Mouse (Mus musculus) hindlimb bud, embryonic 11.5 days (tissue): ENCODE data around the gene Fndc1.

Source experiments
- DNase-seq: peaks from one replicate; pipeline ENCODE4 v3.0.0-alpha.2; 2012; ENCODE audit warnings: low read depth, low spot score; ENCODE audit errors: extremely low spot score

Gene Fndc1

DNA sequence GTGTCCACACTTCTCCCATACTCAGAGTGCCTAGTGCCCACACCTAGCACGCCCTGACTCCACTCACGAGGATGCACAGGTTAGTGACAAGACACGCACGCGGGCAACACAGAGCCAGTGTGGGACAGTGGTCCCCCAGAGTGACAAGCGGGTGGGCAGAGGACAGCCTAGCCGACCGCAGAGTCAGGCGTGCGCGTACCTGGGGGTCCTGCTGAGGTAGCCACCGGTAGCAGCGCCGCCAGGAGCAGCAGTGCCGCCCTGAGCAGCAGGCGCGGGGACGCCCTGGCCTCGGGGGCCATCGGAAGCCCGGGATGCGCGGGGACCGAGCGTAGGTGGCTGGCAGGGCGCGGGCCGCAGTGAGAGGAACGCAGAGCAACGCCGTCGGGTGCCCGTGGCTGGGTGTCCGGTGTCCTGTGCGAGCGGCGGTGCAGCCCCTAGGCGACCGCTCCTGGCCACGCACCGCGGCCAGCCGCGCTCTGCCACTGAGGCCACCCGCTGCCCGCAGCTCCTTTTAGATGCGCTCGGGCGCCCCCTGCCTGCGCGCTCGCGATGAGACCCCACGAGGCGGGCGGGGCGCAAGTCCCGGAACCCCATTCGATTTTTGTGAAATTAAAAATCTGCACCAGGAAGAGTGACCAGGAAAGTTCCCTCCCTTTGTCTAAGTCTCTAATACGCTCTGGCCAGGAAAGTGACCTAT is at the start of gene Fndc1:
TSS of gene Fndc1 (minus strand) at position 484 of the 697 bp plus-strand sequence.
- DNase-seq = no peak

DNA sequence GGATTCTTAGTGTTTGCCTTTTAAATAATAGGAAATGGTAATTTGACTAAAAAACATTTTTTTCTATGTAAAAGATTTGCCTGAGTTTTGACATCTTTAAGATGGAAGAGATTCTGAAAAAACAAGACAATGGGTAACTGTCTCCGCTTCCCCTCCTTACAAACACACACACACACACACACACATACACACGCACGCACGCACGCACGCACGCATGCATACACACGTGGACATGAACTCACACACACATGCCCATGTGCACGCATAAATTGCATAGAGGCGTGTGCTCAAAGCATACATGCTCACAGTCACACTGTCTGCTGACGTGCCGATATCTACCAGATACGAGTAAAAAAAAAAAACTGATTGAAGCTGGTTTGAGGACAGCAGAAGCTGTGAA is 49.4 kb upstream of the Fndc1 start:
- no peak for DNase-seq

DNA sequence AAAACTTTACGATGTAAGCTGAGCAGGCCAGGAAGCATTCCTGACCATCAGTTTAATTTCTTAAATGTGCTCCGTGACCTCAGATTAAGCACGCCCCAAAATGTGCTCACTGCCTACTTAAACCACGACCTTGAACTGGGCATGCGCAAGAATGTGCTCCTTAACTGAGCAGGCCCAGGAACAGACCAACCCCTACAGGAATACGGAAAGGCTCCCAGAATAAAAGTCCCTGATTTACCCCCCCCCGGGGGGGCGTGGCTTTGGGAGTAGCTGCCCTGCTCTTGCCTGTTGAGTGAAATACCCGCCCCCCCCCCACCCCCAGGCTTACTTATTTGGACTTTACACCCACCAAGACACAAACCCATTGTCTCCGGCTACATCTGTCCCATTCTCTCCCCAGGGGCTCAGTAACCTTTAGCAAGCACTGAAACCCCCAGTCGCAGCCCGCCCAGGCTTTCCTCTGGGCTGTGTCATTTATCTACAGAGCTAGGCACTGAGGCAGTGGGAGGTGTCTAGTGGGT is 48.9 kb upstream of the Fndc1 start:
- DNase-seq = peak; percentile 22

DNA sequence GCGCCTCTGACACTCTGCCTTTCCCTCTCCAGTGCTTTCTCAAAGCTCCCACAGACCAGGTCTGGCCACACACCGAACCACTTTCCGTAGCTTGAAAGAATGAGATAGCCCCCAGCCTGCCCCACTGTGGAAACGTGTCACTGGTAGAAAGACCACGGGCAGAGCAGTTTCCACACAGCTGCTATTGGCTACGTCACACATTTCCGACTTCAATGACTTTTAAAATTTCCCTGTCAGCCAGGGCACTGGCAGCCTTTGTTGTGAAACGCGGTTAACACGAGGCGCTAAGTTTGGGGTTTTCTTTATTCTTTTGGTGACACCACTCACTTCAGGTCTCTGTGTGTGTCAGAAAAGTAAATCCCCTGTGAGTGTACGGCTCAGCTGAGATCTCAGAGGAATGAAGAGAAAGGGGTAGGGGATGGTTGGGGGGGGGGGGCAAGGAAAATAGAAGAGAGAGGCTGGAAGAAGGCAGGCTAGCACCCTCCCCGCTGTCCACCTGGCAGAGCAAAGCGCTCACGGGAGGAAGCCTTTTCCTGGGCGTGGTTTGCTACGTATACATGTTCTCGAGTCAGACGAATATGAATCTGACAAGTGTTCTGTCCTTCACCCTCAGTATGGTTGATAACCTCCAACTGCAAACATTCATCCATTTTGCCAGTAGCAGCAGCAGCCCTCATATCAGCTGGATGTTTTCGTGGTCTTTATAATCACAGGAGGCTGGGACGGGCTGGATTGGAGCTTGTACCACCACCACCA is 47.9 kb upstream of the Fndc1 start:
- no peak for DNase-seq

DNA sequence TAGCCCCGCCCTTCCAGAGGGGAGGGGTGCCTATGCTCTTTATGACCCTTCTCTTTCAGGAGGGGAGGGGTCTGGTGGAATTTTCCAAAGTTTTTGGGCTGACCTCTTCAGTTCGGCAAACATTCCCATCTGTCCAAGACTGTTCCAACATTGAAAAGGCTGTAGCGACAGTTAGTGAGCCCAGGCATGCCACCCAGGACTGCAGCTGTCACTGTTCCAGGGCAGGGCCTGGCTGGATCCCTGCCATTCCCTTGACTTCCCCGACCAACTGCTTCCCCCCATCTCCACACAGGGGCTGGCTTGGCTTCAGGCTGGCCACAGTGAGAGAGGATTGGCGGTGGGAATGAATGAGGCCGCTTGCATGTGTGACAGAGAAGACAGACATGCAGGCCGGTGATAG is 46.3 kb upstream of the Fndc1 start:
- no peak for DNase-seq

DNA sequence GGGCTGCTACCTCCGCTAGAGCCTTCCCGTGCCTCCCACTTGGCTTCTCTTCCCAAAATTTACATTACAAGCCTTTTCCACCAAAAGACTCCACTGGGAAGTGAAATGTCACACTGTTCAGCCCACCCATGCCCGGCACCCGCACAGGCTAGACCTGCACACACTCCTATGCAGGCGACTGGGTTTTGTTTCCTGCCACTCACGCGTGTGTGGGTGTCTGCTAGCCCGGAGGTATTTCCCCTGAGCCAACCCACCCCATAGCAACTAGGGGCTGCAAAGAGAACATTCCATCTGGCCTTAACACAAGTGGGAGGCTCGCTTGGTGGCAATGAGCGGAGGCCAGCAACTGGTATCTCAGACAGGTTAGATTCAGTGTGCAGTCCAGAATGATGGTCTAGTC is 44.7 kb upstream of the Fndc1 start:
- DNase-seq = no peak

DNA sequence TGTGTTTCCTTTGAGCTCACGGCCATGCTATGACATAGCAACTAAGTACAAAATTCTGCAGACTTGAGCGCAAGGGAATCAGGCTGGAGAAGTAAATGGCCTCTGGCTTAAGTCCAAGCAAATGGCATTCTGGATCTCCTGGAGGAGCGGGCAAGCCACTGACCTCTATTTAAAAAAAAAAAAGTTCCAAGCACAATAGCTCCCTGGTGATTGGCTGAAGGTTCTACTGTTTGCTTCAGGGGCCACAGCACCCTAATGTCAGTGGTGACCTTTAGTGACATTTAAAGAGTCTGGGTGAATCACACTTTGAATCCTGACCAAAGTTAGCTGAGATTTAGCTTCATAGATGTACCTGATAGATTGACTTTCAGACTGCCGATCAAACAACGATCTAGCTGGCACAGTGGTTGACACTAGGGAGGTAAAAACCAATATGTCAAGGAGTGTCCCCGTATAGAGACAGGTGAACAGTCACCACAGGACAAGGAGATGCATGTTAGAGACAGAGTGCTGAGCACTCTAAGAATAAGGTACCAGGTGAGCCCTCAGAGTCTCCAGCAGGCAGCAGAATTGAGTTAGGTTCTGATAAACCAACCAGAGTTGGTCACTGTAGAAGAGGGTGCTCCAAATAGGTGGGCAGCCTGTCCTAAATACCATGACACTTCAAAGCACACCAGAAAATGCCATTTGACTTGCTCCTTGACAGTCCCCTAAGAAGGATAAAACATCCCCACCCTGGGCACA is 43.9 kb upstream of the Fndc1 start:
- no peak for DNase-seq

DNA sequence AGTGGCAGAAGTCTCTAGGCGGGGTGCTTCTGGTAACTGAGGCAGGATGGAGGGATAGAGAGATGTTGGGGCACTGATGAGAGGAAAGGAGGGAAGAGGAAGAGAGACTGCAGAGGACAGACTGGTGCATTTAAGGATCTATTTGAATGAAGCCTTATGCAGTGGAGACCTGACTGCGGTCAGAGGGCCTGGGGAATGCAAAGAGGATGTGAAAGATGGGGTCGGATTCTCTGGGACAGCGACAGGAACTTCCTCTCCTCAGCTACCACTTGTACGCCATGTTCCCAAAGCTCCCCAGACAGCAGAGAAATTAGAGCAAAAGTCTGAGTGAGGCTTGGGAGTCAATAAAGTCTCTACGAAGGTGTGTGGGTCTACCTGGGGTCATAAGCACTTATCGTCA is 42.0 kb upstream of the Fndc1 start:
- DNase-seq = no peak

DNA sequence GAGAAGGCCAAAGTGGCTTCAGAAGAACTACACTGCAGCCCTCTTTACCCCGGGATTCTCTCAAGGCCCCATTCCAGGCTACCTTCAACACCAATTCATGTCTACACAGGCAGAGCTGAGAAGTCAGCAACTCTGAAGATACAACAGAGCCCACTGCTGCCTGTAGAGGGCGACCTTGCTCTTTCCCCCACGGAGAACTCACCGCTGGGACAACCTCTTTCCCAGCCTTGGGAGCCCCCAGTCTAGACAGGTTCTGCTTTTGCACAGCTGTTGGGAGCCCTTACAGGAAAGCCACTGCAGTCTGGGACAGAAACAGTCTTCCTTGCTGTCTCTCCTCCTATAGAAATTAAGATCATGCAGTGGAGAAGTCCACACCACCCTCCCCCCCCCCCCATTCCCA is 41.5 kb upstream of the Fndc1 start:
- peak; percentile 30 for DNase-seq

DNA sequence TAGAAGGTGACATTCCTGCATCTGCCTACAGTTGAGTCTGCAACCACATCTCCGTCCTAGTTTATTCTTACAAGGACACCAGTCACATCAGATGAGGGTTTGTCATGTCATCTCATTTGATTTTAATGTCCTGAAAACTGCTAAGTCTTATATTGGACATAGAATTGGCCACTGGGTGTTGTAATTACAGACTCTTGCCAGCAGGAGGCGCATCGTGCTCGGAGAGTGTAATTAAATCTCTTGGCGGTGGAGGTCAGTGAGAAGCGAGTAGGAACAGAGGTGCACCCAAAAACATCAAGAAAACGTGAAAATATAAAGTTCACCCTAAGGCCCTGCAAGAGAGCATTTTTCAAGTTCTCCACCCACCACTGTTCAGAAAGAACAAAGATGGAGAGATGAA is 37.6 kb upstream of the Fndc1 start:
- DNase-seq = no peak

DNA sequence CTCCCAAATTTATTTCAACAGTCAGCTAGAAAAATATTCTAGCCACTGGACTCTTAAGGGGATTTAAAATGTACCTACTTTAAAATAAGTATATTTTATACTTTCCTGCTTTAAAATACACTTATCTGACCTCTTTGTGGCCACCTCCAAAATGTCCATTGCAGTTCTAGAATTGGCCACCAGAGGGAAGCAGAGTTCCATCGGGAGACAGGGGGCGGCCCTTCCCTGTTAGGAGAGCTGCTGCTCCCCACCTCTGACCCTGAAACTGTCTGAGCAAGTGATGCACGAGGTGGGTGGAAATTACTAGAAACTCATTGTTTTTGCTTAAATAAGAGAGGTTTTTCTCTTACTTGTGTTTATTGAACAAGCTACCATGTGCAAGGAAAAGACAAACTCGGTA is 36.6 kb upstream of the Fndc1 start:
- DNase-seq = peak; percentile 18

DNA sequence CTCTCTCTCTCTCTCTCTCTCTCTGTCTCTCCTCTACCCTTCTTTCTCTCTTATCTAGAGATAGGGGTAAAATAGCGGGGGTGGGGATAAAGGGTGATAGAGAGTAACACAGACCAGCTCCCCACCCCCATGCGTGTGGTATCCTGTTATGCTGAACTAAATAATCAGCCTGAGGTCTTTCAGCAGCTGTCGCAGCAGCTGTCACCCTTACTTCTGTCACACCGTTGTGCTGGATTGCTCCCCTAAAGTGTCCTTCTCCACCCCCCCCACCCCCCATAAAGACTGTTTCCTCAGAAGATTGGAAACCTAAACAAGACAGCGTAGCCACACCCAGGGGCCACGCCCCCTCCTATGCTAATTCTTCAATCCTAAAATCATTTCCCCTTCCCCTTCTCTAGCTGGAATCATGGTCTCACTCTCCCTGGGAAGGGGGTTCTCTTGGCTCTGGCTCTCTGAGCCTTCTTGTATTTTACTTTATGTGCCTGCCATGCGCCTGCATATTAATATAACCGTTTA is 33.8 kb upstream of the Fndc1 start:
- no peak for DNase-seq

DNA sequence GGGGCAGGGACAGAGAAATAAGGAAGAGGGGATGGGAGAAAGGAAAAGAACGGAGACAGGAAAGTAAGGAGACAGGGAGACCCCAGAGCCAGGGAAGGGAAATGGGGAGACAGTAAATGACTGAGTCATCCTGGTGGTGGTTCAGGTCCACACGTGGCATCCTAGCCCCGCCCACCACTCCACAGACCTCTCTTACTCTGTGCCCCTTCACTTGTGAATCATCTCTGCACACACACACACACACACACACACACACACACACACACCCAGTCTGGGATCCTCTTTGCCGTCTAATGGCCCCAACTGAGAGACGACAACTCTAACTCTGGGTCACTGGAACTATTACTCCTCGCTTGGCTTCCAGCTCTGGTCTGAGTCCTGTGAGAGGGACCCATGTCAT is 30.6 kb upstream of the Fndc1 start:
- no peak for DNase-seq

DNA sequence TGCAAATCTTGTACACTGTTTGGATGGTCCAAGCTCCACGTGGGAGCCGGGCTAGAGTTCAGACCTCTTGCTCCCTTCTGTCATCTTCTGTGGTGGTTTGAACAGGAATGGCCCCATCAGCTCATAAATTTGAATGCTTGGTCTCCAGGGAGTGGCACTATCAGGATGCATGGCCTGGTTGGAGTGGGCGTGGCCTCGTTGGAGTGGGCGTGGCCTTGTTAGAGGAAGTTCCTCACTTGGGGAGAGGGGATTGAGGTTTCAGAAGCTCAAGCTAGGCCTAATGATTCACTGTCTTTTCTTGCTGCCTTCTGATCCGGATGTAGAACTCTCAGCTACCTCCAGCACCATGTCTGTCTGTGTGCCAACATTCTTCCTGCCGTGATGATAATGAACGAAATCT is 28.7 kb upstream of the Fndc1 start:
- DNase-seq = no peak

DNA sequence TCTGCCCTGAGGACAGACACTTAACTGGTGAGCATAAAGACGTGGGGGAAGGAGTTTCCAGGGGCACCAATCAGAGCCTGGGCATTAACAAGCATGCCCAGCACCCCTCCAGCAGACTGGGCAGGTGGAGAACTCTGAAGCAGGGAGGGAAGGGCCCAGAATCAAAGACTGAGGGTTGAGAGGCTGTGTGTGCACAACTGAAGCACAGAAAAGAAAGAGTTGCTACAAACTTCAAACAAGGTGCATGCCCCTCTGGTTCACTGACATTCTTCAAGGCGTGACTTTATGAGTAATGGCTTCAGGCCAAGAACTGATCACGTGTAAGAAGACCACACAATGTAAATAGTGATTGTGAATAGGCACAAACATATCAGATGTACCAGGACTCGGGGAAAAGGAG is 24.9 kb upstream of the Fndc1 start:
- no peak for DNase-seq

DNA sequence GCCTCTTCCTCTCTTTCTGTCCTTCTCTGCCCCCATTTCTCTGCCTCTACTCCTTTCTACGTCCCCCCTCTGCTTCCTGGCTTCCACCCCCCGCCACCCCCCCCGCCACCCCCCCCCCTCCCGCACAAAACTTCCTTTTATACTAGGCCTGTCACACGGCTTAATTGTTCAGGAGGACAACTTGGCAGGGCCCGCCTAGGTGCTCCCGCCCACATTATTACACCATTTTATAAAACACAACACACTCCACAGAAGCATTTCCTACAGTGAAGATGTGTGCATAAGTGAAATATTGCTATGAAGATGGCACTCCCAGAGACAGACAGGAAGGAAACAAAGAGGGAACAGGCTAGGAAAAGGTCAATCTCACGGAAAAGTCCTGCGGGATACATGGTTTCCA is 24.4 kb upstream of the Fndc1 start:
- no peak for DNase-seq

DNA sequence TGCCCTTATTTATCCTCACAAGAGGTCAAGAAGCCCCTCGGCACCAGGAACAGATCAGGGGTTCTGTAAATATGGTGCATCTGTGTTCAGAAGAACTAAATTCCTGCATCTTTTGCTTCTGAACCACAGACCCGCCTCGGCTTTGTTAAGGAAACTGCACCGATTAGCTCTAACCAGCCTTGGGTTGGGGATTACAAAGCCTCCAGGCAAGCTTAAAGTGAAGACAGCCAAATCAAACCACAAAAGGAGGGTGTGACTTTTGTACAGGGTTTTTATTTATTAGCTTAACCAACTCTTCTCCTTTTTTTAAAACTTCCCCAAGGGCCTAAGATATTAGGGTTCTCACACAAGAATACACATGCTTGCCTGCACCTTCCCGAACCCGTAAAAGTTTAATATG is 23.1 kb upstream of the Fndc1 start:
- no peak for DNase-seq

DNA sequence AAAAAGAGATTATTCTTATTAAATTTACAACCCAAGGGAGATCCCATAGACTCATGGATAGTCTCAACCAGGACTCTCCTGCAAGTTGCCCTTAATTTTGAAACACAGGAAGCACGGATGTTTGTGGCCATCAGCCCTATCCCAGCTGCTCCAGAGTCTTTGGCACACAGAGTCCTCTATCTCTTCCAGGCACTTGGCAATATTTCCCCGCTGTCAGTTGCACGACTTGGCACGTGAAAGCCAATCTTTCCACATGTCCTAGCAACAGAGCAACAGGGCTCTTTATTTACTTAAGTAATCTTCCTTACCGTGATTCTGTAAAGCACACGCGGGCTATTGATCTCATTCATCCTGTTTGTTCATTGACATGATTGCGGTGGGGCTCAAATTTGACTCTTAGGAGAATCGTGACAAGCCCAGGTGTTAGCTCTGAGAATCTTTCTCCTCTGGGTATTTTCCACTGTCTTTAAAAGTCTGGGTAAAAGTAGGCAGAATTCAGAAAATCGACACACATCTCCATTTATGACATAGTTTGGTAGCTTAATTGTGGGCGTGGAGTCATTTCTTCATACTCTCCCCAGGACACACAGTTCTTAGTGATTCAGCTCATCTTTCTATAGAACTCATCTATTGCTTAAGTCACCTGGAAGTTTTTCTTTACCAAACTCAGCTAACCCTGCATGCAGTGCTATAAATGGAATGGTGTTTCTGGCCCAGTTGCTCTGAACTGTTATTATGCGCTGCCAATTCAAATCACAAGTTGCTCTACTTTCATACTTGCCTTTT is 13.6 kb upstream of the Fndc1 start:
- no peak for DNase-seq

DNA sequence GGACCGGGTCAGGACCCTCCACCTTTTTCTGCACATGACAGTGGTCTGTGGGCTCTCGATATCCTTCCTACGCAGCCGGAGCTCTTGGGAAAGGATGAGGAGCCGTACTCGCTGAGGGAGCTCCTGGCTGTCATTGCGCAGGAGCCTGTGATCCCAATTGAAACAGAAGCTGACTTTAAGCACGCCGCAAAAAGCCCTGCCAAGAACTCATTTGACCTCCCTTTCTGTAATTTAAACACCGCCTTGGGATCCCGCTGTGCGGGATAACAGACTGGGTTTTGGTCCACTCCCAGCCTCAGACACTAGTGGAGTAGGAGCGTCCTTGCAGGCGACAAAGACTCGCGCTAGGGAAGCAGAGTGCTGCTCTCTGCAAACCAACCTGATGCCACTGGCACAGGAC is 484 bp upstream of the Fndc1 start:
- no peak for DNase-seq

DNA sequence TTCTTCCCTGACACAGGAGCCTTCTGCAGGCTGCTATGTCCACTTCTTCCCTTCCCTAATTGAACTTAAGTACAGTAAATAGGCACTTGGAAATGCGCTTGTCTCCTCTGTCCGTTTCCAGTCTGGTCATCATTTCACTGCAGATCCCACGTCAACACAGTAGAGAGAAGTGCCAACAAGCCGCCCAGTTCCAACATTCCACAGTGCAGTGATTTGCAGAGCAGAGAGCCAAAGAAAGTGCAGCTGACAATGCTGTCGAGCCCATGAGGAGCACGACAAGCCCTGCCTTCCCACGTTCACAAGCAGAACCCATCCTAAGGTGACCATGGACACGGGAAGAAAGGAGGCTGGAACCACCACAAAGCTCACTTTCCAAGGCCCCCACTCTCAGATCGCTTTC is 1.7 kb downstream of the Fndc1 start:
- no peak for DNase-seq
